Mouse (Mus musculus) C2C12 (cell line): ENCODE measurements around the gene Shc2.

Experiments used
- CTCF ChIP-seq: IDR thresholded peaks from one replicate; pipeline ENCODE4 v1.5.1; 2011; ENCODE audit not compliant: control insufficient read depth, insufficient read depth, insufficient read length
- MAX ChIP-seq: IDR thresholded peaks from one replicate; pipeline ENCODE4 v1.6.1; 2011; ENCODE audit warnings: mild to moderate bottlenecking, control low read depth
- MYOD1 ChIP-seq: IDR thresholded peaks from one replicate; pipeline ENCODE4 v1.6.1; 2011; ENCODE audit warnings: low read depth; ENCODE audit not compliant: control insufficient read depth, insufficient read length

GRCm38 (mm10) chr10:79587061-79587751 is 50.5 kb downstream of the Shc2 start, which contains the start of gene Theg:
- TF ChIP-seq CTCF (no peak), MAX (no peak), MYOD1 (no peak)
